Mouse (Mus musculus) embryonic facial prominence, embryonic 14.5 days (tissue): ENCODE measurements at regions not wholly inside any gene's neighbourhood (a gene's known extent, or its start where the extent isn't known, plus 50 kb on each side); places are given as distances from the start of the nearest gene placed in this dataset.

Experiments used
- ATAC-seq: fragments of 200-750 bp; cut with Nextera tagmentation; 2 replicates; pipeline ENCODE4 v1.8.0; 2017; ENCODE audit warnings: low read depth, moderate number of reproducible peaks, moderate TSS enrichment
- DNase-seq: peaks from one replicate; pipeline ENCODE4 v3.0.0-alpha.2; 2015; ENCODE audit warnings: low spot score
- H3K27ac ChIP-seq: fragments of 300-500 bp; sonication (generic); replicated peaks from 2 replicates; pipeline ENCODE4 v1.5.1; 2014; ENCODE audit warnings: low read depth, mild to moderate bottlenecking, low read length, moderate library complexity
- H3K27me3 ChIP-seq: fragments of 300-500 bp; sonication (generic); replicated peaks from 2 replicates; pipeline ENCODE4 v1.6.1; 2014; ENCODE audit warnings: low read length; ENCODE audit not compliant: control insufficient read depth, insufficient read depth
- H3K36me3 ChIP-seq: fragments of 300-500 bp; sonication (generic); 2 replicates; pipeline ENCODE4 v1.6.1; 2014; ENCODE audit warnings: low read length, mixed read lengths; ENCODE audit not compliant: control insufficient read depth, insufficient read depth
- H3K4me1 ChIP-seq: fragments of 300-500 bp; sonication (generic); 2 replicates; pipeline ENCODE4 v1.6.1; 2014; ENCODE audit warnings: antibody characterized with exemption, low read length; ENCODE audit not compliant: control insufficient read depth, insufficient read depth
- H3K4me2 ChIP-seq: fragments of 300-500 bp; sonication (generic); 2 replicates; pipeline ENCODE4 v1.6.1; 2014; ENCODE audit warnings: low read depth, mild to moderate bottlenecking, low read length, moderate library complexity, mixed read lengths
- H3K4me3 ChIP-seq: fragments of 300-500 bp; sonication (generic); 2 replicates; pipeline ENCODE4 v1.5.1; 2014; ENCODE audit warnings: low read depth, mild to moderate bottlenecking, low read length
- H3K9ac ChIP-seq: fragments of 300-500 bp; sonication (generic); 2 replicates; pipeline ENCODE4 v1.6.1; 2014; ENCODE audit warnings: low read depth, mild to moderate bottlenecking, low read length, moderate library complexity, mixed read lengths
- H3K9me3 ChIP-seq: fragments of 300-500 bp; sonication (generic); 2 replicates; pipeline ENCODE4 v1.6.1; 2016; ENCODE audit warnings: low read length; ENCODE audit not compliant: control insufficient read depth
- WGBS: fragments of 180-500 bp; shearing (Covaris S2); extraction: QIAGEN DNeasy Blood & Tissue Kit; methylation state at CpG from one replicate; pipeline ENCODE4 v1.1.7; 2014; 5-methylcytosine and 5-hydroxymethylcytosine counted together

GRCm38 (mm10) chr17:76849744-76850143 lies 1298.0 kb upstream of the Fam98a start:
- WGBS: 35% methylated on average over 2 of the region's 2 CpGs
- no peaks in the 10 kb centered on the region for H3K27me3 ChIP-seq
- ATAC-seq: no peak

GRCm38 (mm10) chr17:76848307-76848706 lies 1296.6 kb upstream of the Fam98a start:
- no peak overlapping the region for H3K27ac ChIP-seq
- no peak for ATAC-seq
- H3K9ac ChIP-seq: no peak overlapping the region
- H3K4me2 ChIP-seq: no peak overlapping the region
- DNase-seq: no peak
- H3K9me3 ChIP-seq: no peaks in the 10 kb centered on the region
- H3K36me3 ChIP-seq: no peaks in the 10 kb centered on the region
- no peak overlapping the region for H3K4me3 ChIP-seq
- H3K27me3 ChIP-seq: no peaks in the 10 kb centered on the region
- no peaks in the 10 kb centered on the region for H3K4me1 ChIP-seq

More at GRCm38 (mm10) chr17:76849744-76850143, 1298.0 kb upstream of the Fam98a start:
- no peaks in the 10 kb centered on the region for H3K36me3 ChIP-seq
- H3K9me3 ChIP-seq: no peaks in the 10 kb centered on the region
- DNase-seq: no peak
- no peak overlapping the region for H3K4me3 ChIP-seq
- no peak overlapping the region for H3K9ac ChIP-seq
- no peaks in the 10 kb centered on the region for H3K4me1 ChIP-seq
- H3K27ac ChIP-seq: no peak overlapping the region
- no peak overlapping the region for H3K4me2 ChIP-seq

GRCm38 (mm10) chr17:76817936-76818335 lies 1266.2 kb upstream of the Fam98a start:
- DNase-seq (peak; percentile 2), ATAC-seq (no peak)
- H3K9ac ChIP-seq: no peak overlapping the region
- H3K4me1 ChIP-seq: no peaks in the 10 kb centered on the region
- WGBS: 66% methylated on average over 1 of the region's 1 CpGs
- no peaks in the 10 kb centered on the region for H3K27me3 ChIP-seq
- H3K27ac ChIP-seq: no peak overlapping the region
- no peak overlapping the region for H3K4me3 ChIP-seq
- no peak overlapping the region for H3K4me2 ChIP-seq
- H3K9me3 ChIP-seq: no peaks in the 10 kb centered on the region
- H3K36me3 ChIP-seq: no peaks in the 10 kb centered on the region
